Mouse (Mus musculus): ENCODE results near the gene Klrg2. TPM values are rescaled to one million over a fixed set of nuclear protein-coding genes. Genes with fewer than 3 reads are reported as not detected.

Klrg2 gene
- polyA plus RNA-seq, 1 experiment from 2014 or later = 0.12 TPM

- WGBS = under 1% methylated on average over 73 of the region's 84 CpGs
- ATAC-seq (ENCODE audit: low FRiP score, low TSS enrichment) = peak; percentile 83
These were observed 25.9 kb upstream of the Klrg2 start, which contains the start of gene Clec2l for GRCm38 (mm10) chr6:38662714-38663615. Gene Clec2l, plus strand, starts transcription at chr6:38663069.

GRCm38 (mm10) chr6:38661626-38662025 is 24.6 kb upstream of the Klrg2 start:
- 14% methylated on average over 4 of the region's 4 CpGs for WGBS
- H3K36me3 ChIP-seq (ENCODE audit: control insufficient read depth, insufficient read depth, low read length) = no peaks in the 10 kb centered on the region

More at GRCm38 (mm10) chr6:38662714-38663615, 25.9 kb upstream of the Klrg2 start, which contains the start of gene Clec2l:
- Histone ChIP-seq H3K9ac (replicated peaks; ENCODE audit: low read length) (peak within 1 kb of the TSS; percentile 84), H3K4me3 (replicated peaks; ENCODE audit: low read depth, low read length) (peak within 1 kb of the TSS; percentile 50), H3K27me3 (ENCODE audit: control insufficient read depth, insufficient read depth, low read length) (peaks cover 8% of the 10 kb centered on the region; the same call in 1 of the 2 replicates), H3K36me3 (ENCODE audit: control insufficient read depth, insufficient read depth, low read length) (no peaks in the 10 kb centered on the region), H3K27ac (replicated peaks; ENCODE audit: low read depth, low read length) (peak within 1 kb of the TSS; percentile 70), H3K4me2 (ENCODE audit: low read length) (peak within 1 kb of the TSS; percentile 78), H3K4me1 (ENCODE audit: control insufficient read depth, insufficient read depth, low read length) (0 out of 2 replicates have a peak, but pooled peaks cover 5% of the 10 kb centered on the region), H3K9me3 (ENCODE audit: control insufficient read depth, low read length) (no peaks in the 10 kb centered on the region)
- DNase-seq = peak; percentile 82

GRCm38 (mm10) chr6:38650263-38650937 is 13.4 kb upstream of the Klrg2 start:
- ATAC-seq (ENCODE audit: low FRiP score, low TSS enrichment) (no peak; the same call in 1 of the 2 replicates), DNase-seq (peak; percentile 90)
- WGBS = 43% methylated on average over 14 of the region's 14 CpGs
- no peaks in the 10 kb centered on the region for H3K4me1 ChIP-seq (ENCODE audit: control insufficient read depth, insufficient read depth, low read length)
- no peaks in the 10 kb centered on the region for H3K36me3 ChIP-seq (ENCODE audit: control insufficient read depth, insufficient read depth, low read length)
- no peaks in the 10 kb centered on the region for H3K9me3 ChIP-seq (ENCODE audit: control insufficient read depth, low read length)
- H3K27ac ChIP-seq (replicated peaks; ENCODE audit: low read depth, low read length) = no peak overlapping the region
- no peaks in the 10 kb centered on the region for H3K27me3 ChIP-seq (ENCODE audit: control insufficient read depth, insufficient read depth, low read length)
- H3K9ac ChIP-seq (replicated peaks; ENCODE audit: low read length) = no peak overlapping the region
- no peak overlapping the region for H3K4me3 ChIP-seq (replicated peaks; ENCODE audit: low read depth, low read length)
- H3K4me2 ChIP-seq (ENCODE audit: low read length) = no peak overlapping the region

More at GRCm38 (mm10) chr6:38661626-38662025, 24.6 kb upstream of the Klrg2 start:
- Histone ChIP-seq H3K4me2 (ENCODE audit: low read length) (no peak overlapping the region), H3K27me3 (ENCODE audit: control insufficient read depth, insufficient read depth, low read length) (peaks cover 8% of the 10 kb centered on the region; the same call in 1 of the 2 replicates), H3K4me1 (ENCODE audit: control insufficient read depth, insufficient read depth, low read length) (0 out of 2 replicates have a peak, but pooled peaks cover 5% of the 10 kb centered on the region), H3K27ac (replicated peaks; ENCODE audit: low read depth, low read length) (no peak overlapping the region), H3K4me3 (replicated peaks; ENCODE audit: low read depth, low read length) (no peak overlapping the region), H3K9me3 (ENCODE audit: control insufficient read depth, low read length) (no peaks in the 10 kb centered on the region), H3K9ac (replicated peaks; ENCODE audit: low read length) (no peak overlapping the region)
- DNase-seq (no peak), ATAC-seq (ENCODE audit: low FRiP score, low TSS enrichment) (no peak)

- ATAC-seq (ENCODE audit: low FRiP score, low TSS enrichment) = no peak
- WGBS = 73% methylated on average over 3 of the region's 3 CpGs
- H3K27ac ChIP-seq (replicated peaks; ENCODE audit: low read depth, low read length) = no peak overlapping the region
- H3K9me3 ChIP-seq (ENCODE audit: control insufficient read depth, low read length) = no peaks in the 10 kb centered on the region
- no peak overlapping the region for H3K4me2 ChIP-seq (ENCODE audit: low read length)
- H3K27me3 ChIP-seq (ENCODE audit: control insufficient read depth, insufficient read depth, low read length) = no peaks in the 10 kb centered on the region
- H3K9ac ChIP-seq (replicated peaks; ENCODE audit: low read length) = no peak overlapping the region
- DNase-seq = peak; percentile 23
- H3K4me3 ChIP-seq (replicated peaks; ENCODE audit: low read depth, low read length) = no peak overlapping the region
- H3K4me1 ChIP-seq (ENCODE audit: control insufficient read depth, insufficient read depth, low read length) = no peaks in the 10 kb centered on the region
- H3K36me3 ChIP-seq (ENCODE audit: control insufficient read depth, insufficient read depth, low read length) = no peaks in the 10 kb centered on the region
These were observed 12.5 kb upstream of the Klrg2 start for GRCm38 (mm10) chr6:38649545-38649944.

GRCm38 (mm10) chr6:38643039-38643438 is 6.0 kb upstream of the Klrg2 start:
- Histone ChIP-seq H3K27me3 (ENCODE audit: control insufficient read depth, insufficient read depth, low read length) (peaks cover 15% of the 10 kb centered on the region; the same call in 1 of the 2 replicates), H3K4me3 (replicated peaks; ENCODE audit: low read depth, low read length) (no peak overlapping the region), H3K9me3 (ENCODE audit: control insufficient read depth, low read length) (no peaks in the 10 kb centered on the region), H3K36me3 (ENCODE audit: control insufficient read depth, insufficient read depth, low read length) (no peaks in the 10 kb centered on the region), H3K4me2 (ENCODE audit: low read length) (no peak overlapping the region), H3K4me1 (ENCODE audit: control insufficient read depth, insufficient read depth, low read length) (no peaks in the 10 kb centered on the region), H3K27ac (replicated peaks; ENCODE audit: low read depth, low read length) (no peak overlapping the region), H3K9ac (replicated peaks; ENCODE audit: low read length) (no peak overlapping the region)
- ATAC-seq (ENCODE audit: low FRiP score, low TSS enrichment) = no peak
- DNase-seq = no peak
- WGBS = 83% methylated on average over 3 of the region's 3 CpGs

- H3K9me3 ChIP-seq (ENCODE audit: control insufficient read depth, low read length) = no peaks in the 10 kb centered on the region
- 82% methylated on average over 5 of the region's 5 CpGs for WGBS
- peaks cover 20% of the 10 kb centered on the region; the same call in 1 of the 2 replicates for H3K27me3 ChIP-seq (ENCODE audit: control insufficient read depth, insufficient read depth, low read length)
- no peak overlapping the region for H3K4me3 ChIP-seq (replicated peaks; ENCODE audit: low read depth, low read length)
- no peak for DNase-seq
- H3K9ac ChIP-seq (replicated peaks; ENCODE audit: low read length) = no peak overlapping the region
- no peaks in the 10 kb centered on the region for H3K4me1 ChIP-seq (ENCODE audit: control insufficient read depth, insufficient read depth, low read length)
- no peak overlapping the region for H3K4me2 ChIP-seq (ENCODE audit: low read length)
- no peak for ATAC-seq (ENCODE audit: low FRiP score, low TSS enrichment)
- H3K36me3 ChIP-seq (ENCODE audit: control insufficient read depth, insufficient read depth, low read length) = no peaks in the 10 kb centered on the region
- no peak overlapping the region for H3K27ac ChIP-seq (replicated peaks; ENCODE audit: low read depth, low read length)
These were observed 5.6 kb upstream of the Klrg2 start for GRCm38 (mm10) chr6:38642593-38642992.

GRCm38 (mm10) chr6:38641645-38642044 is 4.6 kb upstream of the Klrg2 start:
- 61% methylated on average over 5 of the region's 5 CpGs for WGBS

GRCm38 (mm10) chr6:38641228-38641627 is 4.2 kb upstream of the Klrg2 start:
- peaks cover 8% of the 10 kb centered on the region; the same call in 1 of the 2 replicates for H3K4me1 ChIP-seq (ENCODE audit: control insufficient read depth, insufficient read depth, low read length)
- DNase-seq = no peak

More at GRCm38 (mm10) chr6:38641645-38642044, 4.6 kb upstream of the Klrg2 start:
- no peak overlapping the region for H3K27ac ChIP-seq (replicated peaks; ENCODE audit: low read depth, low read length)
- DNase-seq (peak; percentile 13), ATAC-seq (ENCODE audit: low FRiP score, low TSS enrichment) (no peak)
- H3K9me3 ChIP-seq (ENCODE audit: control insufficient read depth, low read length) = no peaks in the 10 kb centered on the region
- no peak overlapping the region for H3K4me2 ChIP-seq (ENCODE audit: low read length)
- no peaks in the 10 kb centered on the region for H3K36me3 ChIP-seq (ENCODE audit: control insufficient read depth, insufficient read depth, low read length)
- no peak overlapping the region for H3K9ac ChIP-seq (replicated peaks; ENCODE audit: low read length)
- H3K4me1 ChIP-seq (ENCODE audit: control insufficient read depth, insufficient read depth, low read length) = peaks cover 6% of the 10 kb centered on the region; the same call in 1 of the 2 replicates
- H3K27me3 ChIP-seq (ENCODE audit: control insufficient read depth, insufficient read depth, low read length) = peaks cover 29% of the 10 kb centered on the region
- H3K4me3 ChIP-seq (replicated peaks; ENCODE audit: low read depth, low read length) = no peak overlapping the region

More at GRCm38 (mm10) chr6:38641228-38641627, 4.2 kb upstream of the Klrg2 start:
- H3K36me3 ChIP-seq (ENCODE audit: control insufficient read depth, insufficient read depth, low read length) = no peaks in the 10 kb centered on the region
- WGBS = 75% methylated on average over 5 of the region's 5 CpGs
- H3K27me3 ChIP-seq (ENCODE audit: control insufficient read depth, insufficient read depth, low read length) = peaks cover 33% of the 10 kb centered on the region
- no peak overlapping the region for H3K9ac ChIP-seq (replicated peaks; ENCODE audit: low read length)
- no peak for ATAC-seq (ENCODE audit: low FRiP score, low TSS enrichment)
- no peak overlapping the region for H3K4me3 ChIP-seq (replicated peaks; ENCODE audit: low read depth, low read length)
- H3K4me2 ChIP-seq (ENCODE audit: low read length) = no peak overlapping the region
- H3K27ac ChIP-seq (replicated peaks; ENCODE audit: low read depth, low read length) = no peak overlapping the region
- H3K9me3 ChIP-seq (ENCODE audit: control insufficient read depth, low read length) = no peaks in the 10 kb centered on the region
